Mouse (Mus musculus) c-Kit-positive CD71-positive TER-119-positive erythroid progenitor cells, embryonic 14.5 days (primary cell): Measurements from ENCODE around the gene Armh1.
"Not testable (repeated sequence)": the region's sequence is repeated elsewhere in the genome, so short reads cannot be mapped to it uniquely, and the experiment has no call there.

Experiments used
- DNase-seq: peaks from one replicate; pipeline ENCODE4 v3.0.0-alpha.2; 2013; ENCODE audit warnings: low spot score

Gene Armh1

GRCm38 (mm10) chr4:117267831-117268437 lies 16.0 kb upstream of the Armh1 start:
- no peak for DNase-seq

- peak; percentile 66 for DNase-seq
These were observed 15.4 kb upstream of the Armh1 start for GRCm38 (mm10) chr4:117267284-117267683.

DNA sequence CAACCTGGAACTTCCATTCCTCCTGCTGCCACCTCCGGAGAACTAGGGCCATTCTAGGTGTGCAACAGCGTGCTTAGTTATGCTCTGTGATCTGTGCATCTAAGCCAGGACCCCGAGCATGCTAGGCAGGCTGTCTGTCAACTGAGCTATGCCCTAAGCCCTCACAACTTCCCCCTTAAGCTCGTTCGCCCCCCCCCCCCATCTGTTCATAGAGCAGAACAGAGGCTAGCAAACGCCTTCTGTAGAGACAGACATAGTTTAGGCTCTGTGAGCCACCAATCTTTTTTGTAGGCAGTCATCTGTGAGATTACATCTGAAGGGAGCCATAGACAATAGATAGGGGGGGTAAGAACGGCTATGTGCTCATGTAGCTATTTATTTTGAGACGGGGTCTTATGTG lies 11.1 kb upstream of the Armh1 start:
- no peak for DNase-seq

DNA sequence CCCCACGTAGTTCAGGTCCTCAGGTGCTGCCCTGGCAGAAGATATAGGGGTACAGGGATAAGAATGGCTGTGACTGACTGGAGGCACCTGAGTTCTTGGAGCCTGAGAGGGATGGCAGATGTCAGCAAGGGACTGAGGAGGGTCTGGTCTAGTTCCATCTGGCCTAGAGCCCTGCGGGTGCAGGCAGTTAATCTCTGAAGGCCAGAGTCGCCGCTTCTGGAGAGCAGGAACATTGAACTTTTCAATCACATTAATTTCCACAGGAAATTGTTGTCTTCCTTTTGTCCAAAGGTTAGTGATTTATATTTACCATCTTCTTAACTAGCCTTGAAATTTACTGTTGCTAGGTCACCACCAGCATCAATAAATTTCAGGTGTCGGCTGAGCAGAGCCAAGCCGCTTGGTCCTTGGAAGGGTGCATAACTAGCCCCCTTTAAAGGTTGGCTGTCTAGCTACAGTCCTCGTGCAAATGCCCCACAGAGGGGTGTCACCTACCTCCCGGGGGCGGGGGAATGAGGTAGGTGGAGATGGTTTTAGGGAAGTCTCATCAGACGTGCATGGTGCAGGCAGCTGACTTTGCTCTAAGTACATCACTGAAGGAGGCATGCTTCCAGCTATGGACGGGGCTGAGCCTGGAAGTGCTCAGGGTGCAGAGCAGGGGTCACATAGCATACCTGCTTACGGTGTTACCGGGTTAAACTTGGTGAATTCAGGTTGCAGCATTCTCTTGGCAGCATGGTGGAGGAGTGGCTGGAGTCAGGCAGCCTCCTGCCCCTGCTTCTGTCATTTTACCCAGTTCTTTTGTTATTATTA lies 10.4 kb upstream of the Armh1 start:
- DNase-seq = no peak

GRCm38 (mm10) chr4:117261222-117261621 lies 9.3 kb upstream of the Armh1 start:
- no peak for DNase-seq

GRCm38 (mm10) chr4:117259909-117260308 lies 8.0 kb upstream of the Armh1 start:
- not testable (repeated sequence) for DNase-seq

DNA sequence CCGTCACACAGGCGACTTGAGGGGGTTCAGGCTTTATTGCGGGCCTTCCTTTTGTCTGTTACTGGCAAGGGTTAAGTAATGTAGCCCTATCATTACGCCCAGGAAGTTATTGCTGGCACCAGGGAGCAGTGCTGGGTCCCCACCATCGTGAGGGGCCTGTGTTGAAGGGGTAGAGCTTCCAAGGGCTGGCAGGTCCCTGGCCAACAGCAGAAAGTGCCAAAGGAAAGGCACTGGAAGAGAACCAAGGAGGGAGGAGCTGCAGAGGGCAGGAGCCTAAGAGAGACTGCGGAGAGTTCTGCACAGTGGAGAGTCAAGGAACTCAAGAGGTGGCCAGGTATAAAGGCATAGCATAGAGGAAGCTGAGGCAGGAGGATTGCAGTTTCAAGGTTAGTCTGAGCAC lies 2.7 kb upstream of the Armh1 start:
- no peak for DNase-seq

- no peak for DNase-seq
These were observed 2.2 kb upstream of the Armh1 start for GRCm38 (mm10) chr4:117254017-117254627.

- DNase-seq = no peak
These were observed 1.5 kb upstream of the Armh1 start for GRCm38 (mm10) chr4:117253218-117254016.

DNA sequence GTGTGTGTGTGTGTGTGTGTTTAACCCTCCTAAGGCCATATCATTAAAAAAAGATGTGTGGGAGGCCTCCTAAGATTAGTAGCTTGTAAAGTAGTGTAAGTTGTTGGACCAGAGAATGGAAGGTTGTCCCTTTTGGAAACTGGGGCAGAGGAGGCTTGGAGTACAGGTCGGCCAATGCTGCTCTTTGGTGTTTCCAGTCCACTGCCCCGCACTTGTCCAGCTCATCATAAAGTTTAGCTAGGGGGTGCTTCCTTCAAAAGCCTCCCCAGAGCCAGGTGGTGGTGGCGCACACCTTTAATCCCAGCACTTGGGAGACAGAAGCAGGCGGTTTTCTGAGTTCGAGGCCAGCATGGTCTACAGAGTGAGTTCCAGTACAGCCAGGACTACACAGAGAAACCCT lies 830 bp upstream of the Armh1 start:
- DNase-seq = no peak

- DNase-seq = no peak
These were observed 426 bp upstream of the Armh1 start for GRCm38 (mm10) chr4:117252351-117252750.

DNA sequence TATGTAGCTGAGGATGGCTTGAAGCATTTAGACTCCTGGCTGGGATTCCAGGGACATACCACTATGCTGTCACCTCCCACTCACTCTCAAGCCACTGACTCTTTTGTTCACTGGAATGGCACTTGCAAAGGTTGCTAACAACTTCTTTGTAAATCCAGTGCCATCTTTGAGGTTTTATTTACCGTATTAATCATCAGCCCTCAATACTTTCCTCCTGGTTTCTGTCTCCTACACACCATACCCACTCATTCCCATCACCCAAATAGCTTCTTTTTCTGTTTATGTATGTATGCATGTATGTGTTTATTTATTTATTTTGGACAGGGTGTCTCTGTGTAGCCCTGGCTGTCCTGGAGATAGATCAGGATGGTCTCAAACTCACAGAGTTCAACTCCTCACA lies 943 bp downstream of the Armh1 start:
- no peak for DNase-seq

DNA sequence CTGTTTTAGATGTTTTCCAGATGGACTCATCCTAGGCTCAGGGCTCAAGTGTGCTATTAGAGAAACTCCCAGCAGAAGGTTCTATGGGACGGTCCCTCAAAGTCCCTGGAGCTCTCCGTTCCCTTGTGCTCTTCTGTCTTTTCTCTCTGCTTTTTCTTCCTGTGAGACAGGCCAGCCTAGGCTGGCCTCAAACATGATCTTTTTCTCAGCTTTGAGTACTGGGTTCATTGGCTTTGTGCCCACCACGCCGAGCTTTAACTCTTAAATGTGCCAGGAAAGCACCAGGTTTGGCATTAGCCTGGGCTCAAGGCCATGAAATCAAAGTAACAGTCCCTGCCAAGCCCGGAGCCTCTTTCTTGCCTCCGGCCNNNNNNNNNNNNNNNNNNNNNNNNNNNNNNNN lies 11.1 kb downstream of the Armh1 start:
- DNase-seq = no peak

- no peak for DNase-seq
These were observed 12.8 kb downstream of the Armh1 start for GRCm38 (mm10) chr4:117239153-117239552.

- no peak for DNase-seq
These were observed 16.1 kb downstream of the Armh1 start for GRCm38 (mm10) chr4:117235822-117236221.

- DNase-seq = no peak
These were observed 17.7 kb downstream of the Armh1 start for GRCm38 (mm10) chr4:117234166-117234741.

DNA sequence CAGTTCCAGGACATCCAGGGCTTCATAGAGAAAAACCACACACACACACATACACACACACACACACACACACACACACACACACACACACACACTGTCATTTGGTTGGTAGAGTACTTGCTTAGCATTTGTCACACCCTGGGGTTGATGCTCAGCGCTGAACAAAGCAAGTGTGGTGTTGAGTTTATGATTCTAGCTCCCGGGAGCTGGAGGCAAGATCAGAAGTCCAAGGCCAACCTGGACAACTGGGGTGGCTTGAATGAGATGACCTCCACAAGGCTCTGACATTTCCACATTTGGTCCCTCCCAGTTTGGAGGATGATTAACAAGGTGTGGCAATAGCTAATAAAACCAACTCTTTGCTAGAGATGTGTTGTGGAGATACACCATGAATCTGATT lies 20.7 kb downstream of the Armh1 start:
- no peak for DNase-seq

DNA sequence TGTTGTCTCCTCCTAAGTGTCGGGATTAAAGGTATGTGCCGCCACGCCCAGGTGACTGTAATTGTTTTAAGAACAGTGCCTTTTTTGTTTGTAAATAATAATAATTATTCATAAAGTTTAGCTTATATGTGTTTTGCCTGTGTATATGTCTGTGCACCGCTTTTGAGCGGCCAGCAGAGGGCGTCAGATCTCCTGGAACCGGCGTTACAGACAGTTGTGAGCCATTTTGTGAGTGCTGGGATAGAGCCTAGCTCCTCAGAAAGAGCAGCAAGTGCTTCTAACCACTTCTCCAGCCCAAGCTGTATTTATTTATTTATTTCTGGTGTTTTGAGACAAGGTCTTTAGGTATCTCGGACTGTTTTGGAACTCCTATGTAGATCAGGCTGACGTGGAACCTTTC lies 21.6 kb downstream of the Armh1 start:
- peak; percentile 20 for DNase-seq

DNA sequence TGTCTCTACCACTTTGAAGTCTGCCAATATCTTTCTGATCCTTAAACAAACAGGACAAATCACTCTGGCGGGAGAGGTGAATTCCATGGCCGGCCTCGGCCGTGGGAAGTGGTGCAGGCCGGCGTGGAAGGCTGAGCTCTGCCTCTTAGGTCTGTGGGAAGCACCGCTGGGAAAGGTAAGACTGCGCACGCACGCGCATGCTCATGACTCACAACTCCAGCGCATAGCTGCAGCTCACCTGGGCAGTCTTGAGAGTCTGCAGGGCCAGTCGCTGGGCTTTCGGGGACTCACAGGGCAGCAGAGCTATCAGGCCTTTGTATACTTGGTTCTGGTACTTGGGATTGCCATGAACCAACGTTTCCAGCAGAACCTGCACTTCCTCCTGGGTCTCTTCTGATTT lies 22.3 kb downstream of the Armh1 start:
- DNase-seq = no peak

DNA sequence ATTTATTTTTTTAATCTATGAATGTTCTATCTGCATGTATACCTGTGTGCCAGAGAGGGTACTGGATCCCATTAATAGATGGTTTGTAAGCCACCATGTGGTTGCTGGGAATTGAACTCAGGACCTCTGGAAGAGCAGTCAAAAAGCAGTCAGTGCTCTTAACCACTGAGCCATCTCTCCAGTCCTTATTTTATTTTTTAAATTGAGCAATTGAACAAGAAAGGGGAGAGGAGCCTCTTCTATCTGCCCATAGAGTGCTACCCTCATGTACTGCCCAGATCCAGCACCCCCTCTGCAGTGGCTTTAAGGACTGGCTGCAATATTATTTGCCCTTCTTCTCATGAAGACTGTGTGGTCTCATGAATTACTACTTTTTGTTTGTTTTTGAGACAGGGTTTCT lies 26.7 kb downstream of the Armh1 start:
- no peak for DNase-seq

DNA sequence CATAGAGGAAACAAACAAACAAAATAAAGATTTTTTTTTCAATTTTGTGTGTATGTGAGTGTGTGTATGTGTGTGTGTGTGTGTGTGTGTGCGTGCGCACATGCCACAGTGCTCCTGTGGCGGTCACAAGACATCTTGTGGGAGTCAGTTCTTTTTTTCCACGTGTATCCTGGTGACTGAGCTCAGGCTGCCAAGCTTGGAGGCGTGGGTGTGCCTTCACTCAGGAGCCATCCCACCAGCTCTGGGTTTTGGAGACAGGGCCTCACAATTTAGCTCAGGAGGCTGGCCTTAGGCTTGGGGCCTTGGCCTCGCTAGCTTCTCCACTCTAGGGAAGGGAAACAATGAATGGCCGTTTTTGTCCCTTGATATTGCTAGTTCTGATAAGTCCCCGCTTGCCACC lies 27.8 kb downstream of the Armh1 start:
- DNase-seq = no peak

DNA sequence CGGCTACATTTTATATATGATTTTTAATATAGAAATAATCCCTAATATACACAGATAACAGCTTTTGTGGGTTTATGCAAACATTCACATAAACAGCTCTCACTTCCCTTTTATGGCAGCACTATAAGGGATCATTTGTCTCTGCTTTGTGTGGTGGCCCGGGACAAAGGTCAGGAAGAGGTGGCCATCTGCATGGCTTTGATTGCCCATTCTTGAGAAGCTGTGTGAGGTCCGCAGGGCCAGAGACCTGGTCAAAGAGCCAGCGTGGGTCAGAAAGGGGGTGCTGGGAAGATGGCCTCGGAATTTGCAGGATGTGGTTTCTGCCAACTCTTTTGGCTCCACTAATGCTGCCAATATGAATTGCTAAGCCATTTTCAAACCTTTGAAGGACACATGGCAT lies 28.9 kb downstream of the Armh1 start:
- DNase-seq = no peak
